Mouse (Mus musculus) layer of hippocampus, adult 8-10 months (tissue): Measurements from ENCODE around the gene Arid3a. TPM values are rescaled to one million over a fixed set of nuclear protein-coding genes. Genes with fewer than 3 reads are reported as not detected.

ENCODE experiments used
- DNase-seq, 2 experiments: peaks; one replicate each; pipeline ENCODE4 v3.0.0; 2022; ENCODE audit warnings: low spot score in 2 of 2
- total RNA-seq, 4 experiments: library from RNA; stranded (reverse); gene quantifications; 2 replicates each; pipeline ENCODE4 v1.2.4; 2022

Gene Arid3a
- total RNA-seq, 4 experiments from 2014 or later: 6.6 to 11.8 (median 7.5) TPM

DNA sequence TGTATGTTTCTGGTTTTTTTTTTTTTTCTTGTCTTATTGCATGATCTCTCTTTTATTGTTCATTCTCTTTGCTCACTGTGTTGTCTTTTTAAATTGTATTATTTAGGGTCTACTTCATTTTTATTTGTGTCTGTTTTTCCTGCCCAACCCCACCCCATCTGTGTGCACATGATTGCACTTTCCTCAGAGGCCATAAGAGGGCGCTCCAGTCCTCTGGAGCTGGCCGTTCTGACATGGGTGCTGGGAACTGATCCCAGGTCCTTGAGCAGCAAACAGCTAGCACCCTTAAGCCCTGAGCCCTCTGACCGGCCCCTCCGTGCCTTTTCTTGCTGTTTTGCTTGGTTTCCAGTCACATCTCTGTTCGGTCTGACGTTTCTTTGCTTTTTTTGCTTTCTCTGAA, 64.7 kb downstream of the Arid3a start:
- DNase-seq: no peak

GRCm38 (mm10) chr10:79994397-79995115, 67.7 kb downstream of the Arid3a start:
- DNase-seq: no peak

- no peak for DNase-seq
Observed at GRCm38 (mm10) chr10:79995636-79996035, 68.8 kb downstream of the Arid3a start.

GRCm38 (mm10) chr10:79996272-79997033, 69.6 kb downstream of the Arid3a start, which contains the start of gene Abca7:
Gene Abca7, plus strand, starts transcription at chr10:79996494.
- peak; percentile 90 to 94 for DNase-seq

- peak in 1 of 2 experiments; percentile 69 for DNase-seq
Observed at GRCm38 (mm10) chr10:79997034-79997760, 70.4 kb downstream of the Arid3a start.

DNA sequence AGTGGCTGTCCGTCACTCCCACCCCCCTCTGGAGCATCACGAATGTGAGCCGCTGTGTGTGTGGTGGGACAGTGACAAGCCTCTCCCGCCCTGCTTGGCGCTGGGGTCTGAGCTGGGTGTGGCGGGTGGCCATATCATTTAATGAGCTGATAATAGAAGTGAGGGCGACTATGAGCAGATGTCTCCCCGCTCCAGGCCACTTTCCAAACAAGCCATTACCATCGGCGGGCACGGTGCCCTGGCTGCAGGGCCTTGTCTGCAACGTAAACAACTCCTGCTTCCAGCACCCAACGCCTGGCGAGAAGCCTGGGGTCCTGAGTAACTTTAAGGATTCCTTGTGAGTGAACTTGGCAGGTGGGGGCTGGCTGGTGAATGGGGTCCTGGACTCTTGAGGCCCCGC, 71.0 kb downstream of the Arid3a start:
- DNase-seq: no peak

DNA sequence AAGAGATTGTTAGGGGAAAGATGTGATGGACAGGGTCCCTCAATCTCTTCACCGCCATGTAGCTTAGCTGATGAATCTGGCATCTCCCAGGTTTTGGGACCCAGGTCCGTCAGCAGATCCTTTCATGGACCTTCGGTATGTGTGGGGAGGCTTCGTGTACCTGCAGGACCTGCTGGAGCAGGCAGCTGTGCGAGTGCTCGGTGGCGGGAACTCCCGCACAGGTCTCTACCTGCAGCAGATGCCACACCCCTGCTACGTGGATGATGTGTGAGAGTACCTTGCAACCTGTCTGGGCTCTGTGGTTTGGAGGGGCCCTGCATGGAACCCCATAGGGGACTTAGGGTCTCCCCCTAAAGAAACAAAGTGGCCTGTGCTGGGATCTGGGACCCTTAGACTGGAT, 75.1 kb downstream of the Arid3a start:
- no peak for DNase-seq

DNA sequence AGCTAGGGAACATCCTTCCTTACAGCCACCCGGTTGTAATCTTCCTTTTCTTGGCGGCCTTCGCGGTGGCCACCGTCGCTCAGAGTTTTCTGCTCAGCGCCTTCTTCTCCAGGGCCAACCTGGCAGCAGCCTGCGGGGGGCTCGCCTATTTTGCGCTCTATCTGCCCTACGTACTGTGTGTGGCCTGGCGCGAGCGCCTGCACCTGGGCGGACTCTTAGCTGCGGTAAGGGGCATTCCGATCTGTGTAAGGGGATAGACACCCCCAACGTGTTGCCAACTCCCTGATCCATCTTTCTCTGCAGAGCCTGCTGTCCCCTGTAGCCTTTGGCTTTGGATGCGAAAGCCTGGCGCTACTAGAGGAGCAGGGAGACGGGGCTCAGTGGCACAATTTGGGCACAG, 76.0 kb downstream of the Arid3a start:
- DNase-seq: no peak

DNA sequence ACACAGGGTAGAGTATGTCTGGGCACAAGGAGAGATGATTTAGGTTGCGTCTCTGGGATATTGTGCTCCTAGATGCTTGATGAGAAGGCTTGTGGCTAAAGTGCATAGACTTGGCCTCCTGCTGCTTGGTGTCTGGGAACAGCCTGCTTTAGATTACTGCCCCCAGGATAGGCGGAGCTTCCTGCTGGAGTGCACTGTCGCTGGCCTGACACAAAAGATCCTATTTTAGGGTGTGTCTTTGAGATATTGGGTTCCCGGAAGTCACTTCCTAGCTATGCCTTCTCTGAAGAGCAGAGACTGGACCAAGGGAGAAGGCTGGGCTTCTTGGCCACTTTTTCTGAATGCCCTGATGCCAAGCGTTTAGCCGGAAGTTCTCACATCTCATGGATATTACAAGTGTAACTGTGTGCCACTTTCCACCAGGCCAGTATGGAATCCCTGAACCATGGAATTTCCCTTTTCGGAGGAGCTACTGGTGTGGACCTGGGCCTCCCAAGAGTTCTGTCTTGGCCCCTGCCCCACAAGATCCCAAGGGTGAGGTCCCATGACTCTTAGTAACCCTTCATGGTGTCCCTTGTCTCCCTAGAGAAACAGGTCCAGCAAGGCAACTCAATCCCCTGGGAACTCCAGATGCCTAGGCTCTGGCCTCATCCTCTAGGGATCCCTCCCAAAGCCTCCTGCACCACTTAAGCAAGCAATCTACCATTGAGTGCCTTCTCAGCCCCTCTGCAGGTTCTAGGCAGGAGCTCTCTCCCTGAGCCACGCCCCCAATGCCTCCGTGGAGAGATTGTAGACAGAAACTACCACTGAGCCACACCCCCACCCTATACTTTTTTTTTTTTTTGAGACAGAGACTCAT, 76.8 kb downstream of the Arid3a start:
- no peak for DNase-seq

GRCm38 (mm10) chr10:80004233-80004705, 77.4 kb downstream of the Arid3a start:
- no peak for DNase-seq

Other genes with a start within 250 kb of the Arid3a start
- 10 to 100 TPM; 57.9 to 67.0 (median 66.1) TPM for gene Cdc34, start 244.8 kb upstream of the Arid3a start, total RNA-seq
- 1 to 10 TPM; 2.3 to 3.5 (median 3.3) TPM for gene Gzmm, start 238.0 kb upstream of the Arid3a start, total RNA-seq
- gene Bsg, start 222.6 kb upstream of the Arid3a start, total RNA-seq: 100 to 1,000 TPM; 515 to 593 (median 535) TPM
- 100 to 1,000 TPM; 120 to 128 (median 121) TPM for gene Hcn2, start 210.4 kb upstream of the Arid3a start, total RNA-seq
- gene Polrmt, start 180.5 kb upstream of the Arid3a start, total RNA-seq: 10 to 100 TPM; 44.5 to 58.2 (median 51.3) TPM
- gene Fgf22, start 172.0 kb upstream of the Arid3a start, total RNA-seq: 1 to 10 TPM; 1.7 to 4.6 (median 2.4) TPM
- 10 to 100 TPM; 72.4 to 82.9 (median 75.8) TPM for gene Rnf126, start 160.1 kb upstream of the Arid3a start, total RNA-seq
- gene Fstl3, start 149.8 kb upstream of the Arid3a start, total RNA-seq: 1 to 10 TPM; 2.2 to 2.9 (median 2.4) TPM
- under 1 TPM in 3 of 4 experiments, not detected in 1; 0.43 to 0.83 (median 0.50) TPM for gene Prss57, start 136.1 kb upstream of the Arid3a start, total RNA-seq
- 100 to 1,000 TPM; 244 to 264 (median 260) TPM for gene Palm, start 133.5 kb upstream of the Arid3a start, total RNA-seq
- gene Misp, start 106.1 kb upstream of the Arid3a start, total RNA-seq: 1 to 10 TPM in 2 of 4 experiments, not detected in 2; 1.6 to 1.9 TPM
- gene Ptbp1, start 72.6 kb upstream of the Arid3a start, total RNA-seq: 10 to 100 TPM; 67.7 to 76.4 (median 73.7) TPM
- 1 to 10 TPM; 1.2 to 2.3 (median 1.5) TPM for gene Prtn3, start 52.6 kb upstream of the Arid3a start, total RNA-seq
- gene Plppr3, start 52.4 kb upstream of the Arid3a start, total RNA-seq: 10 to 100 TPM; 34.6 to 41.0 (median 38.0) TPM
- not detected for gene Elane, start 40.8 kb upstream of the Arid3a start, total RNA-seq
- gene Cfd, start 36.2 kb upstream of the Arid3a start, total RNA-seq: under 1 TPM in 1 of 4 experiments, not detected in 3; 0.39 TPM
- gene Med16, start 18.1 kb upstream of the Arid3a start, total RNA-seq: 10 to 100 TPM; 50.4 to 61.2 (median 57.1) TPM
- gene Gm26602, start 16.2 kb upstream of the Arid3a start, total RNA-seq: not detected
- gene Kiss1r, start 10.1 kb upstream of the Arid3a start, total RNA-seq: 1 to 10 TPM; 6.3 to 8.3 (median 7.6) TPM
- 100 to 1,000 TPM; 340 to 392 (median 347) TPM for gene R3hdm4, start 5.8 kb upstream of the Arid3a start, total RNA-seq
- gene Wdr18, start 33.1 kb downstream of the Arid3a start, total RNA-seq: 10 to 100 TPM; 42.9 to 50.8 (median 48.6) TPM
- gene Grin3b, start 43.7 kb downstream of the Arid3a start, total RNA-seq: under 1 TPM in 2 of 4 experiments, not detected in 2; 0.19 to 0.20 TPM
- gene Tmem259, start 57.3 kb downstream of the Arid3a start, total RNA-seq: 100 to 1,000 TPM; 111 to 119 (median 116) TPM
- gene Cnn2, start 61.5 kb downstream of the Arid3a start, total RNA-seq: 1 to 10 TPM; 5.3 to 9.8 (median 6.6) TPM
- 10 to 100 TPM; 12.4 to 13.6 (median 13.3) TPM for gene Abca7, start 69.5 kb downstream of the Arid3a start, total RNA-seq
- 10 to 100 TPM in 2 of 4 experiments, 1 to 10 TPM in 2; 2.8 to 14.1 (median 8.2) TPM for gene Arhgap45, start 89.6 kb downstream of the Arid3a start, total RNA-seq
- gene Polr2e, start 112.8 kb downstream of the Arid3a start, total RNA-seq: 10 to 100 TPM; 64.2 to 86.7 (median 75.4) TPM
- 100 to 1,000 TPM; 433 to 528 (median 468) TPM for gene Gpx4, start 120.1 kb downstream of the Arid3a start, total RNA-seq
- gene Sbno2, start 178.5 kb downstream of the Arid3a start, total RNA-seq: 10 to 100 TPM; 19.9 to 52.8 (median 29.8) TPM
- gene Stk11, start 188.8 kb downstream of the Arid3a start, total RNA-seq: 100 to 1,000 TPM in 1 of 4 experiments, 10 to 100 TPM in 3; 94.2 to 111 (median 96.5) TPM
- gene Atp5d, start 211.6 kb downstream of the Arid3a start, total RNA-seq: 100 to 1,000 TPM; 315 to 328 (median 323) TPM
- gene Cbarp, start 213.8 kb downstream of the Arid3a start, total RNA-seq: 100 to 1,000 TPM; 295 to 345 (median 308) TPM
- 10 to 100 TPM; 47.2 to 63.6 (median 58.0) TPM for gene Midn, start 221.2 kb downstream of the Arid3a start, total RNA-seq
- 100 to 1,000 TPM in 2 of 4 experiments, 10 to 100 TPM in 2; 75.7 to 148 (median 96.4) TPM for gene Cirbp, start 238.9 kb downstream of the Arid3a start, total RNA-seq
- 1 to 10 TPM; 1.8 to 9.0 (median 6.2) TPM for gene 1600002K03Rik, start 245.9 kb downstream of the Arid3a start, total RNA-seq